Mouse (Mus musculus) intestine, postnatal 0 days (tissue): Measurements from ENCODE around the gene Sars2. TPM values are rescaled to one million over a fixed set of nuclear protein-coding genes. Genes with fewer than 3 reads are reported as not detected.

Source experiments
- ATAC-seq: fragments of 200-750 bp; cut with Nextera tagmentation; 2 replicates; pipeline ENCODE4 v1.8.0; 2017; ENCODE audit warnings: mild to moderate bottlenecking, moderate TSS enrichment, moderate library complexity
- H3K27ac ChIP-seq: fragments of 300-500 bp; sonication (generic); 2 replicates; pipeline ENCODE4 v1.5.1; 2014; ENCODE audit warnings: mild to moderate bottlenecking, low read depth, low read length, moderate library complexity
- H3K27me3 ChIP-seq: fragments of 300-500 bp; sonication (generic); replicated peaks from 2 replicates; pipeline ENCODE4 v1.6.1; 2014; ENCODE audit warnings: low read length, mixed read lengths; ENCODE audit not compliant: control insufficient read depth, insufficient read depth
- H3K36me3 ChIP-seq: fragments of 300-500 bp; sonication (generic); 2 replicates; pipeline ENCODE4 v1.6.1; 2014; ENCODE audit warnings: mild to moderate bottlenecking, moderate library complexity; ENCODE audit not compliant: control insufficient read depth, insufficient read depth
- H3K4me1 ChIP-seq: fragments of 300-500 bp; sonication (generic); replicated peaks from 2 replicates; pipeline ENCODE4 v1.6.1; 2014; ENCODE audit warnings: antibody characterized with exemption, low read length, mixed read lengths; ENCODE audit not compliant: control insufficient read depth, insufficient read depth
- H3K4me2 ChIP-seq: fragments of 300-500 bp; sonication (generic); replicated peaks from 2 replicates; pipeline ENCODE4 v1.6.1; 2014; ENCODE audit warnings: low read depth, mild to moderate bottlenecking, moderate library complexity
- H3K4me3 ChIP-seq: fragments of 300-500 bp; sonication (generic); 2 replicates; pipeline ENCODE4 v1.5.1; 2014; ENCODE audit warnings: low read depth, low read length
- H3K9ac ChIP-seq: fragments of 300-500 bp; sonication (generic); 2 replicates; pipeline ENCODE4 v1.6.1; 2014; ENCODE audit warnings: mild to moderate bottlenecking, low read depth, low read length
- H3K9me3 ChIP-seq: fragments of 300-500 bp; sonication (generic); 2 replicates; pipeline ENCODE4 v1.6.1; 2016; ENCODE audit warnings: mixed run types; ENCODE audit not compliant: control insufficient read depth
- CTCF ChIP-seq: sonication (generic); IDR thresholded peaks from 2 replicates; pipeline ENCODE4 v1.5.1; 2016; ENCODE audit warnings: low read depth, mild to moderate bottlenecking, control low read depth, antibody characterized with exemption, moderate library complexity
- WGBS: fragments of 180-500 bp; shearing (Covaris S2); extraction: QIAGEN DNeasy Blood & Tissue Kit; methylation state at CpG from one replicate; pipeline ENCODE4 v1.1.7; 2014; 5-methylcytosine and 5-hydroxymethylcytosine counted together
- polyA plus RNA-seq: library from polyadenylated mRNA; unstranded; fragments of >200 nt; fragmentation: Nextera tagmentation; extraction: Ambion mirVana; gene quantifications from 2 replicates; pipeline ENCODE4 v1.2.1, GENCODE M21; 2015

The Sars2 gene
- polyA plus RNA-seq, 1 experiment from 2014 or later = 8.6 TPM

DNA sequence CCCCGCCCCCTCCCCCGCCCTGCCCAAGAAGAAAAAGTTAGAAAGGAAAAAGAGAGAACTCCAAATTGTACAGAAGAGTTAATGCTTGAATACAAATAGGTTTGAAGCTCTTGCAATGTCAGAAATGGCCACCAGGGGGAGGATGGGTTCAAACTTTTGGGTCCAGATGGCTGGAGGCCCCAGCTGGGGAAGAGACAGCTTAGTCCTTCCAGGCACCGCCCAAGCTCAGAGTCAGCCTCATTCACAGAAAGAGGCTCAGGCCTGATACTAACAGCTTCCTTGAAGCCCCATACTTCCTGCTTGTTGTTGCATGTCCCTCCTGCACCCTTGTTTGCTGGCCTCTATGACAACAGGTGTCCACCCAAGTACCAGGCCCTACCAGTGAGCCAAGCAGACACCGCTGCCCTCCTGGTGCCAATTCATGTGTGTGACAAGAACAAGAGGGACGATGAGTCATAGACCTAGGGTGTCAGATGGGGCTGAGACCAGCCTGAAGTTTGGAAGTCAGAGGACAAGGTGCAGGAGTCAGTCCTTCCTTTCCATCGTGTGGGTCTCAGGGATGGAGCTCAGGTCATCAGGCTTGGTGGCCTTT, 38.4 kb downstream of the Sars2 start:
- Histone ChIP-seq H3K4me3 (no peak overlapping the region), H3K4me2 (no peak overlapping the region), H3K9me3 (no peaks in the 10 kb centered on the region), H3K9ac (no peak overlapping the region), H3K27ac (peak overlapping the region; percentile 23), H3K4me1 (peaks cover 6% of the 10 kb centered on the region; the same call in 1 of the 2 replicates), H3K36me3 (peaks cover 45% of the 10 kb centered on the region), H3K27me3 (no peaks in the 10 kb centered on the region)
- WGBS = 40% methylated on average over 6 of the region's 6 CpGs
- peak; percentile 68; the same call in 1 of the 2 replicates for ATAC-seq
- peak; percentile 87 for TF ChIP-seq CTCF

DNA sequence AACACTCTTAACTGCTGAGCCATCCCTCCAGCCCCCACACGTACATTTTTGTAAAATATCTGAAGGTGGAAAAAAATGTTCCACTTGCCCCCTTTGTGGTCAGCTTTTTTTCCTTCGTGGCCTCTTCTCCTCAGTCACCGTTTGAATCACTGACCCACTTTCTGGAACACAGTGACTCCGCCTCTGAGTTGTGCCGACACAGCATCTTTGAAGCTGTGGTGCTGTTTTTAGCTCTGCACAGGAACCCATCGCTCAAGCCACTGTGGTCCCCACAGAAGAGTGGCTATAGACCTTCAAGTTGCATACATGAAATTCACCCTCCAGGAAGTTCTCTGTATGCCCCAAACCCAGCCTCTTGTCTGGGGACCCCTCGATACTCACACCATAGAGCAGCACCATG, 39.1 kb downstream of the Sars2 start:
- WGBS = 73% methylated on average over 7 of the region's 7 CpGs
- no peak for TF ChIP-seq CTCF
- Histone ChIP-seq H3K4me3 (no peak overlapping the region), H3K4me1 (peaks cover 6% of the 10 kb centered on the region; the same call in 1 of the 2 replicates), H3K9me3 (no peaks in the 10 kb centered on the region), H3K27me3 (no peaks in the 10 kb centered on the region), H3K36me3 (peaks cover 48% of the 10 kb centered on the region), H3K9ac (no peak overlapping the region), H3K4me2 (no peak overlapping the region), H3K27ac (0 out of 2 replicates have a peak overlapping the region, but pooled peaks have one; percentile 23)
- ATAC-seq = no peak

DNA sequence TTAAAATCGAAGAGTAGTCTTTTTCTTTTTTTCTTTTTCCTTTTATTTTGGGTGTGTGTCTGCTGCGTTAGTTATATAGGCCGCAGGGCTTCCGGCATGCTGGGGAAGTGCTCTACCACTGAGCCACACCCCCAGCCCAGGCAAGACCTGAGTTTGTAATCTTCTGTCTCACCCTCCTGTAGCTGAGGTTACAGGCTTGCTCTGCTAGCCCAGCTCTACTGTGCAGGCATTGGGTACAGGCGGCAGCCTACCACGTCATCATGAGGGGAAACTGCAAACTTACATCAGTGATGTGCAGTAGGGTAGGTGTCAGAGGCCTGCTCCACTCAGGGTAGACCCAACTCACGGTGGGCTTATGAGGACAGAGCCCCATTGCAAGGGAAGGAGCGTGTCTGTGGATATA, 39.5 kb downstream of the Sars2 start:
- no peak for TF ChIP-seq CTCF
- no peak overlapping the region for H3K9ac ChIP-seq
- peaks cover 6% of the 10 kb centered on the region; the same call in 1 of the 2 replicates for H3K4me1 ChIP-seq
- no peak overlapping the region for H3K4me3 ChIP-seq
- H3K9me3 ChIP-seq = no peaks in the 10 kb centered on the region
- no peak overlapping the region for H3K27ac ChIP-seq
- H3K36me3 ChIP-seq = peaks cover 52% of the 10 kb centered on the region
- no peaks in the 10 kb centered on the region for H3K27me3 ChIP-seq
- H3K4me2 ChIP-seq = no peak overlapping the region
- WGBS = 91% methylated on average over 8 of the region's 8 CpGs
- ATAC-seq = no peak

DNA sequence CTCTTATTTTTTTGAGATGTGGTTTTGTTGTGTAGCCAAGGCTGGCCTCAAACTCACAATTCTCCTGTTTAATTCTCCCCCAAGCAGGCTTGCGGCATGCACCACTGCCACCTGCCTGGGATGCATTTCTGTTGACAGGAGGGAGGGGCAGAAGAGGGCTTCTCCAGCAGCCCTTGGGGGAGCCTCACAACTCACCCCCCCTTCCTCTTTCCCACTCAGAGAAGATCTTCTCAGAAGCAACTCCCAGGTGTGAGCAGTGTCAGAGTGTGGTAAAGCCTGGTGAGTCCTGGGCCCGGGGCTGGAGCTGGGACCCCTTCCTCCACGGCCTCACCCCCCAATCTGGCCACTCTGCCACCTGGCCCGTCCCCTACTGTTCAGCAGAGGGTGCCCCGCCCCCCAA, 43.4 kb downstream of the Sars2 start:
- H3K4me3 ChIP-seq = no peak overlapping the region
- peaks cover 6% of the 10 kb centered on the region; the same call in 1 of the 2 replicates for H3K4me1 ChIP-seq
- H3K27me3 ChIP-seq = no peaks in the 10 kb centered on the region
- H3K9me3 ChIP-seq = no peaks in the 10 kb centered on the region
- H3K36me3 ChIP-seq = peaks cover 52% of the 10 kb centered on the region
- no peak overlapping the region for H3K9ac ChIP-seq
- H3K27ac ChIP-seq = no peak overlapping the region
- no peak for ATAC-seq
- no peak overlapping the region for H3K4me2 ChIP-seq
- no peak for TF ChIP-seq CTCF
- WGBS = 76% methylated on average over 5 of the region's 5 CpGs

DNA sequence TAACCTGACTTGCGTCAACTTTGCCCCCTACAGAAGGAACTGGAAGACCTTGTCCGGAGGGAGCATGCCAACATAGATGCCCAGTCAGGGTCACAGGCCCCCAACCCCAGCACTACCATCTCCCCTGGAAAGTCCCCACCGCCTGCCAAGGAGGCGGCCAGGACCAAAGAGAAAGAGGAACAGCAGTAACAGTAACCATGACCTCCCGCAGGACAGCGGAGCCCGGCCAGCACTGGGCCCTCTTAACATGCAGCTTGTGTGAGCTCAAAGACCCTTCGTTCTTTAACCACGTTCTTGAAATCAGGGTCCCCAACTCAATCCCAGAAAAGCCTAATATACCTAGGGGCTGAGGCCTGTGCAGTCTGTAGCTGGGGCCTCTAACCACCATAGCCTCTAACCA, 46.1 kb downstream of the Sars2 start:
- Histone ChIP-seq H3K9me3 (no peaks in the 10 kb centered on the region), H3K4me3 (no peak overlapping the region), H3K27me3 (no peaks in the 10 kb centered on the region), H3K4me2 (no peak overlapping the region), H3K27ac (no peak overlapping the region), H3K36me3 (peaks cover 47% of the 10 kb centered on the region), H3K4me1 (peaks cover 5% of the 10 kb centered on the region; the same call in 1 of the 2 replicates), H3K9ac (no peak overlapping the region)
- 93% methylated on average over 9 of the region's 9 CpGs for WGBS
- no peak for TF ChIP-seq CTCF
- no peak for ATAC-seq

DNA sequence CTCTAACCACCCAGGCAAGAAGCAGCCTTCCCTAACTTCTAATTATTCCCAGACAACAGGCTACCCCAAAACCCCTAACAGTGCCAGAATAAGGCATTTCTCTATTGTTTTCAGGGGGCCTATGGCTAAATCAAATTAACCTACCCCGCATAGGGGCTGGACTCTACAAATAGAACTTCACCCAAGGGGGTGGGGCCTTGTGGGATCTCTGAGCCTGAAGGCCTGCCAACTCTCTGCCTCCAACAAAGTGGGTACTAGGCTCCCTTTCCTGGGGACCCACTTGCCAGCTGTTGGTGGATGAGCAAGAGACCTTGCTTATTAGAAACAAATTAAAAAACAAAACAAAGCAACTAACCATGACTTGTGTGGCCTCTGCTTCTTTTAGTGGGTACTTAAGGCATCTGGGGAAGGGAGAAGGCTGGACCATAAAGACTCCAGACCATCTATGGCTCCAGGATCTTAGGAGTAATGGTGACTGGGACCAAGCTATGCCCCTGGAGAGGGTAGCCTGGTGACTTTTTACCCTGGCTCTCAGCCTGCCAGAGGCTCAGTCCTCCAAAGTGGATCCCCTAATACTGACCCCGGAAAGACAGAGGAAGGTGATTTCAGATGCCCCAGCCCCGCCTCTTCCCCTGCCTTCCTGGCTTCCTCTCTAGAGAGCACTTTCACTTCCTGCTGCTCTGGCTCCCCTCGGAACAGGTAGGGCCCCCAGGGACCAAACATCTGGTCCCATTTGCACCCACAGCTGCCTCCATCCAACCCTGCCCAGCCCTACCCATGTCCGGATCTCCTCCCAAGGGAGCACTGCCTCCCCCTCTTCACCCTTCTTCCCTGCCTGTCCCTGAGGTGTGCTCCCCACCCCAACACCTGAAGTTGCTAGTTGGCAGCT, 46.8 kb downstream of the Sars2 start, which contains the start of gene Rinl:
TSS of gene Rinl (plus strand) at position 663 of the 889 bp plus-strand sequence.
- WGBS = 48% methylated on average over 5 of the region's 5 CpGs
- no peak for TF ChIP-seq CTCF
- no peak within 1 kb of the TSS for H3K4me3 ChIP-seq
- no peak within 1 kb of the TSS for H3K4me2 ChIP-seq
- no peaks in the 10 kb centered on the region for H3K27me3 ChIP-seq
- H3K36me3 ChIP-seq = peaks cover 40% of the 10 kb centered on the region
- peaks cover 5% of the 10 kb centered on the region; the same call in 1 of the 2 replicates for H3K4me1 ChIP-seq
- H3K9ac ChIP-seq = no peak within 1 kb of the TSS
- peak within 1 kb of the TSS; percentile 28 for H3K27ac ChIP-seq
- no peaks in the 10 kb centered on the region for H3K9me3 ChIP-seq
- no peak for ATAC-seq
